Mouse (Mus musculus) cerebellum, adult 11-12 months (tissue): ENCODE measurements around the gene Slamf8.

Experiments used
- DNase-seq: peaks from one replicate; pipeline ENCODE4 v3.0.0; 2022

Gene Slamf8

GRCm38 (mm10) chr1:172593321-172593720 is 3.0 kb upstream of the Slamf8 start:
- no peak for DNase-seq

GRCm38 (mm10) chr1:172585612-172586567 is 4.5 kb downstream of the Slamf8 start:
- no peak for DNase-seq

GRCm38 (mm10) chr1:172585026-172585425 is 5.3 kb downstream of the Slamf8 start:
- no peak for DNase-seq

GRCm38 (mm10) chr1:172584271-172584670 is 6.1 kb downstream of the Slamf8 start:
- DNase-seq, result no peak

- no peak for DNase-seq
Measured at GRCm38 (mm10) chr1:172582436-172582835, 7.9 kb downstream of the Slamf8 start.

GRCm38 (mm10) chr1:172580116-172580515 is 10.3 kb downstream of the Slamf8 start:
- no peak for DNase-seq

GRCm38 (mm10) chr1:172567758-172568157 is 22.6 kb downstream of the Slamf8 start:
- DNase-seq, result no peak

GRCm38 (mm10) chr1:172566131-172566530 is 24.2 kb downstream of the Slamf8 start:
- no peak for DNase-seq

- no peak for DNase-seq
Measured at GRCm38 (mm10) chr1:172563465-172563828, 26.9 kb downstream of the Slamf8 start.

GRCm38 (mm10) chr1:172562641-172563464 is 27.5 kb downstream of the Slamf8 start:
- peak; percentile 78 for DNase-seq

- no peak for DNase-seq
Measured at GRCm38 (mm10) chr1:172555638-172556037, 34.7 kb downstream of the Slamf8 start, which contains the start of gene Vsig8. Vsig8 (plus strand) TSS chr1:172555938.

- no peak for DNase-seq
Measured at GRCm38 (mm10) chr1:172552623-172553022, 37.7 kb downstream of the Slamf8 start.

GRCm38 (mm10) chr1:172551009-172551408 is 39.4 kb downstream of the Slamf8 start:
- no peak for DNase-seq

- DNase-seq, result no peak
Measured at GRCm38 (mm10) chr1:172550551-172550951, 39.8 kb downstream of the Slamf8 start.

GRCm38 (mm10) chr1:172549717-172550116 is 40.7 kb downstream of the Slamf8 start:
- no peak for DNase-seq

GRCm38 (mm10) chr1:172549314-172549713 is 41.1 kb downstream of the Slamf8 start:
- no peak for DNase-seq

- no peak for DNase-seq
Measured at GRCm38 (mm10) chr1:172548501-172548900, 41.9 kb downstream of the Slamf8 start.

- no peak for DNase-seq
Measured at GRCm38 (mm10) chr1:172546062-172546461, 44.3 kb downstream of the Slamf8 start.

- no peak for DNase-seq
Measured at GRCm38 (mm10) chr1:172540283-172540820, 50.0 kb downstream of the Slamf8 start.

- no peak for DNase-seq
Measured at GRCm38 (mm10) chr1:172539827-172540226, 50.5 kb downstream of the Slamf8 start.

- no peak for DNase-seq
Measured at GRCm38 (mm10) chr1:172535116-172535515, 55.3 kb downstream of the Slamf8 start.

GRCm38 (mm10) chr1:172532551-172532950 is 57.8 kb downstream of the Slamf8 start:
- DNase-seq, result peak; percentile 84
